Mouse (Mus musculus) ES-E14 (cell line): ENCODE measurements around the gene Mob3b. TPM values are rescaled to one million over a fixed set of nuclear protein-coding genes. Genes with fewer than 3 reads are reported as not detected.

Experiments used
- DNase-seq: peaks from one replicate; pipeline ENCODE4 v3.0.0-alpha.2; 2013; ENCODE audit warnings: low read depth, low spot score
- H3K27ac ChIP-seq: 2 replicates; pipeline ENCODE4 v1.5.1; 2012; ENCODE audit warnings: low read depth, mild to moderate bottlenecking, low read length, moderate library complexity, mixed read lengths; ENCODE audit not compliant: poor library complexity, insufficient read depth, severe bottlenecking
- H3K36me3 ChIP-seq: 2 replicates; pipeline ENCODE4 v1.6.1; 2012; ENCODE audit warnings: mild to moderate bottlenecking, low read length, moderate library complexity, mixed read lengths; ENCODE audit not compliant: control insufficient read depth, poor library complexity, insufficient read depth, severe bottlenecking
- H3K4me1 ChIP-seq, 2 experiments: fragments of 150-350 bp in 1 of 2; sonication (generic) in 1 of 2; 2 replicates each; pipeline ENCODE4 v1.6.1; 2012; ENCODE audit warnings: low read length in 2 of 2, mild to moderate bottlenecking in 1 of 2, mixed read lengths in 1 of 2; ENCODE audit not compliant: control insufficient read depth in 2 of 2, insufficient read depth in 2 of 2, poor library complexity in 1 of 2
- H3K4me3 ChIP-seq, 2 experiments: fragments of 150-350 bp in 1 of 2; sonication (generic) in 1 of 2; 2 replicates each; pipeline ENCODE4 v1.5.1; 2012; ENCODE audit warnings: low read length in 2 of 2, low read depth in 1 of 2, mild to moderate bottlenecking in 1 of 2, mixed read lengths in 1 of 2; ENCODE audit not compliant: insufficient read depth in 1 of 2, poor library complexity in 1 of 2, severe bottlenecking in 1 of 2
- H3K9ac ChIP-seq: 2 replicates; pipeline ENCODE4 v1.6.1; 2012; ENCODE audit warnings: low read depth, mild to moderate bottlenecking, low read length, mixed read lengths; ENCODE audit not compliant: poor library complexity, insufficient read depth, severe bottlenecking
- H3K9me3 ChIP-seq: fragments of 150-350 bp; sonication (generic); 2 replicates; pipeline ENCODE4 v1.6.1; 2012; ENCODE audit warnings: low read depth, mild to moderate bottlenecking, low read length; ENCODE audit not compliant: control insufficient read depth, insufficient read depth
- CHD2 ChIP-seq: IDR thresholded peaks from 2 replicates; pipeline ENCODE4 v1.6.1; 2014; ENCODE audit warnings: mild to moderate bottlenecking, low read depth, low read length, inconsistent platforms
- HCFC1 ChIP-seq: IDR thresholded peaks from 2 replicates; pipeline ENCODE4 v1.6.1; 2012; ENCODE audit warnings: low read length, inconsistent platforms, borderline replicate concordance; ENCODE audit not compliant: insufficient read depth
- MAFK ChIP-seq: IDR thresholded peaks from 2 replicates; pipeline ENCODE4 v1.6.1; 2014; ENCODE audit warnings: mild to moderate bottlenecking, low read depth, low read length, inconsistent platforms; ENCODE audit not compliant: insufficient read depth
- ZC3H11A ChIP-seq: IDR thresholded peaks from 2 replicates; pipeline ENCODE4 v1.6.1; 2012; ENCODE audit warnings: low read depth, mild to moderate bottlenecking, inconsistent platforms, low read length, borderline replicate concordance
- ZNF384 ChIP-seq: IDR thresholded peaks from 2 replicates; pipeline ENCODE4 v1.6.1; 2012; ENCODE audit warnings: low read depth, low read length, inconsistent platforms
- in situ Hi-C, 2 experiments: fragments of 600-800 bp; cut with MboI; formaldehyde crosslinking; loops; one replicate each; pipeline ENCODE4 v1.15.1; 2025; ENCODE audit warnings: low sequenced_read_pairs in 2 of 2, inconsistent platforms in 1 of 2; ENCODE audit not compliant: unreplicated experiment in 2 of 2
- total RNA-seq: library from RNA; depleted of rRNA; stranded (reverse); fragments of 300-350 nt; gene quantifications from 2 replicates; pipeline ENCODE4 v1.2.3, GENCODE M21; 2012

Gene Mob3b
- total RNA-seq, 1 experiment, result 8.3 TPM

DNA sequence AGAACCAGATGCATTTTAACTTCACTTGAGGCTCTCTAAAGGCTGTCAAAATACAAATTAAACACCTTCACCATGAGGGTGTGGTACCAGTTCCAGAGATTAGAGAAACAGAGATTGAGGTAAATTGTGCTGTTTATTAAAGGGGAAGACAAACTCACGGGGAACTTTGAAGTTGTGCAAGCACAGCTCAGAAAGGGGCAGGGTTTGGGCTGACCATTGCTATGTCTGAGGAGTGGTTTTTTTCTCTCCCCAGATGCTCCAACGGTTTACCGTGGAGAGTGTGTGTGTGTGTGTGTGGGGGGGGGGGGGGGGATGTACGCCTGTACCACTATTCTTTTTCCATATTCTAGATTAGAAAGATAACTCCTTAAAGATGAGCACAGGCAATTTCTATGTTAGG lies 37.1 kb downstream of the Mob3b start:
- DNase-seq, result no peak
- Histone ChIP-seq H3K27ac (no peak overlapping the region), H3K9ac (no peak overlapping the region), H3K36me3 (no peaks in the 10 kb centered on the region), H3K4me3 (no peak overlapping the region), H3K9me3 (no peaks in the 10 kb centered on the region), H3K4me1 (peaks cover 2 to 14% of the 10 kb centered on the region in 2 experiments; a peak in 2 of 4 replicates)
- TF ChIP-seq HCFC1 (no peak), CHD2 (no peak)
- in situ Hi-C loops, result no loop called here

DNA sequence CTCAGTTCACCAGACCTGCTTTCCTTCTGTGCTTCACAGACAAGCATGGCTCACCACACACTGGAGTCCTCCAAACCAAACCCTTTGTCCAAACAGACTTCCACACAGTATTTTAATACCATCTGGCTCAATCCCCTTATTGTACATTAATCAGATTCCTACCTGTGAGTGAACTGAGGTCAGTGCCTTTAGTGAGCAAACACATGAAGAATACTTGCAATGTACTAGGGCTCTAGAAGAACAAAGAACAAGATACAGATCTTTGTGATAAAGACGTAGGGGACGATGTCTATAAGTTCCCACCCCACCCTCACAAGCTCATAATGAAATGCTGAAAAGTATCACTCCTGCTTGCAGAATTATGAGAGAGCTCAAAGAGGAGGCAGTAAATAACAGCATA lies 38.4 kb downstream of the Mob3b start:
- in situ Hi-C loops, result no loop called here

DNA sequence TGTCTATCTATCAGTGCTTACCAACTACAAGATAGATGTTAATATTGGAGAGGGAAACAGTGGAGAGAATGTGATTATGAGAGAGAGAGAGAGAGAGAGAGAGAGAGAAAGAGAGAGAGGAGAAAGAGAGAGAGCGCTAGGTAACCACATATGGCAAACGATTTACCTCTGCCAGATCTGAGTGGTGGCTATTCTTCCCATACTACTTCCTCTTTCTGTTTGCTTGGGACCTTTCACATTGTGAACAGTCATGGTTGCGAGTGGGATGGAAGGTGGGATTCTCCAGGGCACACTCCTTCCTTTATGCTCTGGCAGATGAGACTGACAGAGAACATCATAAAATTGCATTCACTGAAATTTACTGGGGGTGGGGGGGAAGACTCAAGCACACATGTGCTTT lies 40.1 kb downstream of the Mob3b start:
- in situ Hi-C loops, result no loop called here

More for the DNA sequence above, 38.4 kb downstream of the Mob3b start:
- Histone ChIP-seq H3K36me3 (no peaks in the 10 kb centered on the region), H3K27ac (no peak overlapping the region), H3K4me3 (no peak overlapping the region), H3K4me1 (peaks cover 2 to 18% of the 10 kb centered on the region in 2 experiments; a peak in 1 of 4 replicates), H3K9me3 (no peaks in the 10 kb centered on the region), H3K9ac (no peak overlapping the region)
- no peak for TF ChIP-seq ZC3H11A
- DNase-seq, result no peak

DNA sequence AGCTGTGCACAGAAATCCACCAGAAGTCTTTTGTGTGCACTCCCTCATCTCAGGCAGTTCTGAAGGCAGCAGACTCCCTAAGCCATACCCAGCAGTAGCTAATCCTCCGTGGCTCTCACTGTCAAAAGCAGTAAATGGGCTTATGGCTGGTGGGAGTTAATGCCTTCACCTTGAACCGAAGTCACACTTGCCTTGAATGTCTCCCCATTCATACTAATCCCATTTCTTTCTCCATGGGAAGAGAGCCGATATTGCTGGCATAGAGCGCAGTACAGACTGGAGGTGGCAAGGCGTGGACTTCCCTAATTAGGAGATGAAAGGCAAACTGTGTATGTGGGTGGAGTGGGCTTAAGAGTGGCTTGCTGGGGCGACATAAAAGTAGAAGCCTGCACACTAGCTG lies 41.4 kb downstream of the Mob3b start:
- Histone ChIP-seq H3K4me1 (peaks cover 3 to 19% of the 10 kb centered on the region in 2 experiments; a peak in 3 of 4 replicates), H3K9ac (no peak overlapping the region), H3K27ac (no peak overlapping the region), H3K4me3 (no peak overlapping the region), H3K9me3 (no peaks in the 10 kb centered on the region), H3K36me3 (no peaks in the 10 kb centered on the region)
- TF ChIP-seq ZNF384 (no peak), MAFK (no peak), ZC3H11A (no peak), CHD2 (no peak), HCFC1 (no peak)
- no peak for DNase-seq
- in situ Hi-C loops, result no loop called here

More for the DNA sequence above, 40.1 kb downstream of the Mob3b start:
- Histone ChIP-seq H3K27ac (no peak overlapping the region), H3K4me1 (peaks cover 2 to 18% of the 10 kb centered on the region in 2 experiments; a peak in 3 of 4 replicates), H3K4me3 (no peak overlapping the region), H3K9ac (no peak overlapping the region), H3K9me3 (no peaks in the 10 kb centered on the region), H3K36me3 (no peaks in the 10 kb centered on the region)
- TF ChIP-seq ZNF384, result no peak
- TF ChIP-seq MAFK, result no peak
- TF ChIP-seq HCFC1, result no peak
- TF ChIP-seq CHD2, result no peak
- no peak for TF ChIP-seq ZC3H11A
- no peak for DNase-seq

DNA sequence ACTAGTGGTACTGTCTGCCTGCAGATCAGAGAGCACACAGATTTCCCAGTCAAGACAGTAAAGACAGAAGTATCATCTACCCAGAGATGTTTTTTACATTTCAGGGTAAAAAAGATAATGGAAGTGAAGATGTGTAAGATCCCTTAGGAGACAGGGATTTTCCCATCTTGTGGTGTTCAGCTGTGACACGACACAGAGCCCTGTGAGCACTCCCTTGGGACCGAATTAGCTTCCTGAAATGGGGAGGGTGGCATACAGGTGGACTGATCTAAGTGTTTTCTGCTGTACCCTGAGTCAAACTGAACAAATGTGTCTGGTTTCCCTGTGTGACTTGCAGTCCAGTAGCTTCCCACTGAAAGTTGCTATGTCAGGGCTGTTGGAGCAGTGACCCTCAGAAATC lies 42.3 kb downstream of the Mob3b start:
- no peak for DNase-seq
- in situ Hi-C loops, result no loop called here
- Histone ChIP-seq H3K36me3 (no peaks in the 10 kb centered on the region), H3K9ac (no peak overlapping the region), H3K9me3 (no peaks in the 10 kb centered on the region), H3K27ac (no peak overlapping the region), H3K4me3 (no peak overlapping the region), H3K4me1 (peaks cover 3 to 19% of the 10 kb centered on the region in 2 experiments; a peak in 3 of 4 replicates)
- TF ChIP-seq ZC3H11A, result no peak
- TF ChIP-seq MAFK, result no peak
- TF ChIP-seq ZNF384, result no peak
- no peak for TF ChIP-seq HCFC1
- TF ChIP-seq CHD2, result no peak
